Mouse (Mus musculus) lung, postnatal 0 days (tissue): ENCODE data around the gene Ccser1. TPM values are rescaled to one million over a fixed set of nuclear protein-coding genes. Genes with fewer than 3 reads are reported as not detected.

Source experiments
- ATAC-seq: fragments of 200-750 bp; cut with Nextera tagmentation; 2 replicates; pipeline ENCODE4 v1.8.0; 2017; ENCODE audit warnings: moderate library complexity
- DNase-seq: peaks from one replicate; pipeline ENCODE4 v3.0.0-alpha.2; 2016; ENCODE audit warnings: low spot score
- H3K27ac ChIP-seq: fragments of 300-500 bp; sonication (generic); 2 replicates; pipeline ENCODE4 v1.5.1; 2014; ENCODE audit warnings: antibody characterized with exemption, mild to moderate bottlenecking, low read length, mixed read lengths
- H3K27me3 ChIP-seq: fragments of 300-500 bp; sonication (generic); replicated peaks from 2 replicates; pipeline ENCODE4 v1.6.1; 2014; ENCODE audit warnings: low read length, mixed read lengths; ENCODE audit not compliant: insufficient read depth
- H3K36me3 ChIP-seq: fragments of 300-500 bp; sonication (generic); 2 replicates; pipeline ENCODE4 v1.6.1; 2014; ENCODE audit warnings: low read length, mixed read lengths; ENCODE audit not compliant: insufficient read depth
- H3K4me1 ChIP-seq: fragments of 300-500 bp; sonication (generic); 2 replicates; pipeline ENCODE4 v1.6.1; 2014; ENCODE audit warnings: antibody characterized with exemption, low read depth, low read length, mixed read lengths; ENCODE audit not compliant: insufficient read depth
- H3K4me2 ChIP-seq: fragments of 300-500 bp; sonication (generic); replicated peaks from 2 replicates; pipeline ENCODE4 v1.6.1; 2014; ENCODE audit warnings: low read depth, mild to moderate bottlenecking, low read length, moderate library complexity, mixed read lengths
- H3K4me3 ChIP-seq: fragments of 300-500 bp; sonication (generic); 2 replicates; pipeline ENCODE4 v1.5.1; 2014; ENCODE audit warnings: low read depth, low read length
- H3K9ac ChIP-seq: fragments of 300-500 bp; sonication (generic); replicated peaks from 2 replicates; pipeline ENCODE4 v1.6.1; 2014; ENCODE audit warnings: low read depth, mild to moderate bottlenecking
- H3K9me3 ChIP-seq: fragments of 300-500 bp; sonication (generic); 2 replicates; pipeline ENCODE4 v1.6.1; 2016; ENCODE audit warnings: low read length, mixed read lengths
- CTCF ChIP-seq: IDR thresholded peaks from 2 replicates; pipeline ENCODE4 v1.5.1; 2016; ENCODE audit warnings: antibody characterized with exemption, mild to moderate bottlenecking
- EP300 ChIP-seq: IDR thresholded peaks from 2 replicates; pipeline ENCODE4 v1.6.1; 2016; ENCODE audit warnings: antibody characterized with exemption, mild to moderate bottlenecking, control low read depth
- WGBS: fragments of 180-500 bp; shearing (Covaris S2); extraction: QIAGEN DNeasy Blood & Tissue Kit; methylation state at CpG from one replicate; pipeline ENCODE4 v1.1.7; 2014; 5-methylcytosine and 5-hydroxymethylcytosine counted together
- polyA plus RNA-seq: library from polyadenylated mRNA; unstranded; fragments of >200 nt; fragmentation: Nextera tagmentation; extraction: Ambion mirVana; gene quantifications from 2 replicates; pipeline ENCODE4 v1.2.1, GENCODE M21; 2015

The Ccser1 gene
- polyA plus RNA-seq, 1 experiment from 2014 or later: 7.5 TPM

- no peaks in the 10 kb centered on the region for H3K4me1 ChIP-seq
- DNase-seq (no peak), ATAC-seq (no peak)
- H3K27me3 ChIP-seq: no peaks in the 10 kb centered on the region
- no peak overlapping the region for H3K4me3 ChIP-seq
- no peak for TF ChIP-seq EP300
- no peaks in the 10 kb centered on the region for H3K36me3 ChIP-seq
- no peak overlapping the region for H3K9ac ChIP-seq
- 50% methylated on average over 6 of the region's 6 CpGs for WGBS
- no peak overlapping the region for H3K27ac ChIP-seq
- H3K4me2 ChIP-seq: no peak overlapping the region; the same call in 1 of the 2 replicates
- no peaks in the 10 kb centered on the region for H3K9me3 ChIP-seq
These were observed 116.3 kb downstream of the Ccser1 start for GRCm38 (mm10) chr6:61296188-61297037.

- no peaks in the 10 kb centered on the region for H3K36me3 ChIP-seq
- DNase-seq: no peak
- WGBS: 81% methylated on average over 4 of the region's 4 CpGs
These were observed 120.3 kb downstream of the Ccser1 start for GRCm38 (mm10) chr6:61300441-61300840.

GRCm38 (mm10) chr6:61300975-61301374, 120.9 kb downstream of the Ccser1 start:
- Histone ChIP-seq H3K4me3 (no peak overlapping the region), H3K27me3 (no peaks in the 10 kb centered on the region), H3K9me3 (no peaks in the 10 kb centered on the region), H3K9ac (no peak overlapping the region), H3K4me2 (no peak overlapping the region), H3K4me1 (no peaks in the 10 kb centered on the region), H3K27ac (no peak overlapping the region), H3K36me3 (no peaks in the 10 kb centered on the region)
- no peak for TF ChIP-seq CTCF
- TF ChIP-seq EP300: no peak
- WGBS: 68% methylated on average over 7 of the region's 7 CpGs
- DNase-seq: no peak
- ATAC-seq: no peak

More at GRCm38 (mm10) chr6:61300441-61300840, 120.3 kb downstream of the Ccser1 start:
- H3K4me3 ChIP-seq: no peak overlapping the region
- H3K9me3 ChIP-seq: no peaks in the 10 kb centered on the region
- H3K4me1 ChIP-seq: no peaks in the 10 kb centered on the region
- TF ChIP-seq CTCF (no peak), EP300 (no peak)
- no peaks in the 10 kb centered on the region for H3K27me3 ChIP-seq
- ATAC-seq: no peak
- no peak overlapping the region for H3K9ac ChIP-seq
- H3K27ac ChIP-seq: no peak overlapping the region
- H3K4me2 ChIP-seq: no peak overlapping the region

- Histone ChIP-seq H3K4me3 (no peak overlapping the region), H3K36me3 (no peaks in the 10 kb centered on the region), H3K9ac (no peak overlapping the region), H3K4me1 (no peaks in the 10 kb centered on the region), H3K9me3 (no peaks in the 10 kb centered on the region), H3K4me2 (no peak overlapping the region), H3K27ac (no peak overlapping the region), H3K27me3 (no peaks in the 10 kb centered on the region)
- ATAC-seq (no peak), DNase-seq (peak; percentile 44)
- TF ChIP-seq EP300 (no peak), CTCF (peak; percentile 79)
- WGBS: 16% methylated on average over 2 of the region's 2 CpGs
These were observed 121.5 kb downstream of the Ccser1 start for GRCm38 (mm10) chr6:61301631-61302030.

GRCm38 (mm10) chr6:61311324-61312091, 131.4 kb downstream of the Ccser1 start:
- Histone ChIP-seq H3K27ac (no peak overlapping the region), H3K9me3 (no peaks in the 10 kb centered on the region), H3K36me3 (no peaks in the 10 kb centered on the region), H3K4me3 (no peak overlapping the region), H3K4me2 (no peak overlapping the region), H3K4me1 (no peaks in the 10 kb centered on the region), H3K27me3 (no peaks in the 10 kb centered on the region), H3K9ac (no peak overlapping the region)
- ATAC-seq (no peak), DNase-seq (no peak)
- TF ChIP-seq CTCF (peak; percentile 46), EP300 (no peak)
- 83% methylated on average over 18 of the region's 18 CpGs for WGBS

- Histone ChIP-seq H3K4me3 (no peak overlapping the region), H3K27ac (no peak overlapping the region), H3K9ac (no peak overlapping the region), H3K4me1 (no peaks in the 10 kb centered on the region), H3K27me3 (no peaks in the 10 kb centered on the region), H3K36me3 (no peaks in the 10 kb centered on the region), H3K9me3 (no peaks in the 10 kb centered on the region), H3K4me2 (no peak overlapping the region)
- ATAC-seq: peak; percentile 47; the same call in 1 of the 2 replicates
- TF ChIP-seq CTCF (peak; percentile 85), EP300 (no peak)
- DNase-seq: peak; percentile 74
- WGBS: 23% methylated on average over 6 of the region's 6 CpGs
These were observed 135.9 kb downstream of the Ccser1 start for GRCm38 (mm10) chr6:61315884-61316601.
